Mouse (Mus musculus): ENCODE results near the gene Ncapd2. TPM values are rescaled to one million over a fixed set of nuclear protein-coding genes. Genes with fewer than 3 reads are reported as not detected.

Ncapd2 gene
- polyA plus RNA-seq, 1 experiment from 2014 or later = 37.7 TPM

- no peak overlapping the region for H3K4me3 ChIP-seq (ENCODE audit: low read length)
- no peak overlapping the region for H3K9ac ChIP-seq (ENCODE audit: low read depth, low read length)
- no peak for ATAC-seq
- H3K36me3 ChIP-seq (ENCODE audit: control insufficient read depth, insufficient read depth, low read length) = peaks cover 21% of the 10 kb centered on the region
- no peak overlapping the region for H3K27ac ChIP-seq (ENCODE audit: low read depth, low read length)
- 12% methylated on average over 7 of the region's 7 CpGs for WGBS
- H3K27me3 ChIP-seq (replicated peaks; ENCODE audit: control insufficient read depth, insufficient read depth, low read length) = no peaks in the 10 kb centered on the region
- H3K4me1 ChIP-seq (ENCODE audit: control insufficient read depth, insufficient read depth, low read depth, low read length) = peaks cover 7% of the 10 kb centered on the region
- no peaks in the 10 kb centered on the region for H3K9me3 ChIP-seq (ENCODE audit: control insufficient read depth, low read length)
- H3K4me2 ChIP-seq (ENCODE audit: low read length) = no peak overlapping the region
Observed at GRCm38 (mm10) chr6:125156903-125157614, 34.4 kb downstream of the Ncapd2 start.

- ATAC-seq = no peak
- no peak overlapping the region for H3K9ac ChIP-seq (ENCODE audit: low read depth, low read length)
- H3K27ac ChIP-seq (ENCODE audit: low read depth, low read length) = no peak overlapping the region
- H3K4me2 ChIP-seq (ENCODE audit: low read length) = no peak overlapping the region
- H3K36me3 ChIP-seq (ENCODE audit: control insufficient read depth, insufficient read depth, low read length) = peaks cover 24% of the 10 kb centered on the region
- no peaks in the 10 kb centered on the region for H3K27me3 ChIP-seq (replicated peaks; ENCODE audit: control insufficient read depth, insufficient read depth, low read length)
- no peak overlapping the region for H3K4me3 ChIP-seq (ENCODE audit: low read length)
- WGBS = 86% methylated on average over 3 of the region's 3 CpGs
- H3K9me3 ChIP-seq (ENCODE audit: control insufficient read depth, low read length) = no peaks in the 10 kb centered on the region
- peaks cover 7% of the 10 kb centered on the region for H3K4me1 ChIP-seq (ENCODE audit: control insufficient read depth, insufficient read depth, low read depth, low read length)
Observed at GRCm38 (mm10) chr6:125156491-125156890, 35.0 kb downstream of the Ncapd2 start.

- 86% methylated on average over 8 of the region's 8 CpGs for WGBS
- Histone ChIP-seq H3K4me1 (ENCODE audit: control insufficient read depth, insufficient read depth, low read depth, low read length) (peaks cover 3% of the 10 kb centered on the region; the same call in 1 of the 2 replicates), H3K9ac (ENCODE audit: low read depth, low read length) (no peak overlapping the region), H3K9me3 (ENCODE audit: control insufficient read depth, low read length) (no peaks in the 10 kb centered on the region), H3K4me2 (ENCODE audit: low read length) (no peak overlapping the region), H3K4me3 (ENCODE audit: low read length) (no peak overlapping the region), H3K27ac (ENCODE audit: low read depth, low read length) (no peak overlapping the region), H3K27me3 (replicated peaks; ENCODE audit: control insufficient read depth, insufficient read depth, low read length) (no peaks in the 10 kb centered on the region), H3K36me3 (ENCODE audit: control insufficient read depth, insufficient read depth, low read length) (peaks cover 27% of the 10 kb centered on the region)
- ATAC-seq = no peak
Observed at GRCm38 (mm10) chr6:125155262-125155661, 36.2 kb downstream of the Ncapd2 start.

GRCm38 (mm10) chr6:125154550-125154949 lies 37.0 kb downstream of the Ncapd2 start:
- H3K9ac ChIP-seq (ENCODE audit: low read depth, low read length) = no peak overlapping the region
- H3K4me2 ChIP-seq (ENCODE audit: low read length) = no peak overlapping the region
- H3K27me3 ChIP-seq (replicated peaks; ENCODE audit: control insufficient read depth, insufficient read depth, low read length) = no peaks in the 10 kb centered on the region
- ATAC-seq = no peak
- peaks cover 27% of the 10 kb centered on the region for H3K36me3 ChIP-seq (ENCODE audit: control insufficient read depth, insufficient read depth, low read length)
- no peak overlapping the region for H3K4me3 ChIP-seq (ENCODE audit: low read length)
- H3K9me3 ChIP-seq (ENCODE audit: control insufficient read depth, low read length) = no peaks in the 10 kb centered on the region
- H3K4me1 ChIP-seq (ENCODE audit: control insufficient read depth, insufficient read depth, low read depth, low read length) = peaks cover 6% of the 10 kb centered on the region; the same call in 1 of the 2 replicates
- no peak overlapping the region for H3K27ac ChIP-seq (ENCODE audit: low read depth, low read length)

GRCm38 (mm10) chr6:125153682-125154081 lies 37.8 kb downstream of the Ncapd2 start:
- Histone ChIP-seq H3K9ac (ENCODE audit: low read depth, low read length) (no peak overlapping the region), H3K36me3 (ENCODE audit: control insufficient read depth, insufficient read depth, low read length) (peaks cover 25% of the 10 kb centered on the region), H3K4me2 (ENCODE audit: low read length) (no peak overlapping the region), H3K27ac (ENCODE audit: low read depth, low read length) (no peak overlapping the region), H3K9me3 (ENCODE audit: control insufficient read depth, low read length) (no peaks in the 10 kb centered on the region), H3K4me1 (ENCODE audit: control insufficient read depth, insufficient read depth, low read depth, low read length) (peaks cover 15% of the 10 kb centered on the region), H3K27me3 (replicated peaks; ENCODE audit: control insufficient read depth, insufficient read depth, low read length) (no peaks in the 10 kb centered on the region), H3K4me3 (ENCODE audit: low read length) (no peak overlapping the region)
- WGBS = 90% methylated on average over 4 of the region's 4 CpGs
- ATAC-seq = no peak

GRCm38 (mm10) chr6:125153018-125153389 lies 38.5 kb downstream of the Ncapd2 start:
- Histone ChIP-seq H3K9me3 (ENCODE audit: control insufficient read depth, low read length) (no peaks in the 10 kb centered on the region), H3K36me3 (ENCODE audit: control insufficient read depth, insufficient read depth, low read length) (peaks cover 25% of the 10 kb centered on the region), H3K27ac (ENCODE audit: low read depth, low read length) (no peak overlapping the region), H3K4me1 (ENCODE audit: control insufficient read depth, insufficient read depth, low read depth, low read length) (peaks cover 22% of the 10 kb centered on the region), H3K27me3 (replicated peaks; ENCODE audit: control insufficient read depth, insufficient read depth, low read length) (no peaks in the 10 kb centered on the region), H3K4me3 (ENCODE audit: low read length) (no peak overlapping the region), H3K4me2 (ENCODE audit: low read length) (no peak overlapping the region), H3K9ac (ENCODE audit: low read depth, low read length) (no peak overlapping the region)
- 85% methylated on average over 5 of the region's 5 CpGs for WGBS
- no peak for ATAC-seq

- Histone ChIP-seq H3K36me3 (ENCODE audit: control insufficient read depth, insufficient read depth, low read length) (peaks cover 22% of the 10 kb centered on the region), H3K27me3 (replicated peaks; ENCODE audit: control insufficient read depth, insufficient read depth, low read length) (no peaks in the 10 kb centered on the region), H3K4me3 (ENCODE audit: low read length) (no peak overlapping the region), H3K27ac (ENCODE audit: low read depth, low read length) (no peak overlapping the region), H3K9ac (ENCODE audit: low read depth, low read length) (no peak overlapping the region), H3K4me2 (ENCODE audit: low read length) (no peak overlapping the region), H3K4me1 (ENCODE audit: control insufficient read depth, insufficient read depth, low read depth, low read length) (peaks cover 27% of the 10 kb centered on the region), H3K9me3 (ENCODE audit: control insufficient read depth, low read length) (no peaks in the 10 kb centered on the region)
- ATAC-seq = no peak
- 81% methylated on average over 22 of the region's 22 CpGs for WGBS
Observed at GRCm38 (mm10) chr6:125152212-125153017, 39.1 kb downstream of the Ncapd2 start.

- Histone ChIP-seq H3K4me2 (ENCODE audit: low read length) (no peak overlapping the region), H3K4me1 (ENCODE audit: control insufficient read depth, insufficient read depth, low read depth, low read length) (peaks cover 42% of the 10 kb centered on the region), H3K27me3 (replicated peaks; ENCODE audit: control insufficient read depth, insufficient read depth, low read length) (no peaks in the 10 kb centered on the region), H3K9ac (ENCODE audit: low read depth, low read length) (peak overlapping the region; percentile 17; the same call in 1 of the 2 replicates), H3K27ac (ENCODE audit: low read depth, low read length) (peak overlapping the region; percentile 46), H3K36me3 (ENCODE audit: control insufficient read depth, insufficient read depth, low read length) (peaks cover 20% of the 10 kb centered on the region), H3K9me3 (ENCODE audit: control insufficient read depth, low read length) (no peaks in the 10 kb centered on the region), H3K4me3 (ENCODE audit: low read length) (no peak overlapping the region)
- no peak for ATAC-seq
- WGBS = 50% methylated on average over 5 of the region's 7 CpGs
Observed at GRCm38 (mm10) chr6:125149569-125149950, 41.9 kb downstream of the Ncapd2 start.

GRCm38 (mm10) chr6:125148926-125149568 lies 42.5 kb downstream of the Ncapd2 start:
- 64% methylated on average over 16 of the region's 16 CpGs for WGBS
- peak overlapping the region; percentile 35 for H3K9ac ChIP-seq (ENCODE audit: low read depth, low read length)
- H3K4me2 ChIP-seq (ENCODE audit: low read length) = no peak overlapping the region
- no peak overlapping the region for H3K4me3 ChIP-seq (ENCODE audit: low read length)
- no peak for ATAC-seq
- H3K36me3 ChIP-seq (ENCODE audit: control insufficient read depth, insufficient read depth, low read length) = peaks cover 19% of the 10 kb centered on the region
- peak overlapping the region; percentile 61 for H3K27ac ChIP-seq (ENCODE audit: low read depth, low read length)
- peaks cover 44% of the 10 kb centered on the region for H3K4me1 ChIP-seq (ENCODE audit: control insufficient read depth, insufficient read depth, low read depth, low read length)
- H3K27me3 ChIP-seq (replicated peaks; ENCODE audit: control insufficient read depth, insufficient read depth, low read length) = no peaks in the 10 kb centered on the region
- H3K9me3 ChIP-seq (ENCODE audit: control insufficient read depth, low read length) = no peaks in the 10 kb centered on the region

Data from hindbrain, embryonic 16.5 days (tissue).